Mouse (Mus musculus) layer of hippocampus, adult 9-11 months (tissue): ENCODE data around the gene Ppdpf.
A peak's percentile ranks its signal among the peaks of the same experiment; 100 is the strongest.

ENCODE experiments used
- DNase-seq: peaks from one replicate; pipeline ENCODE4 v3.0.0; 2022

The Ppdpf gene

DNA sequence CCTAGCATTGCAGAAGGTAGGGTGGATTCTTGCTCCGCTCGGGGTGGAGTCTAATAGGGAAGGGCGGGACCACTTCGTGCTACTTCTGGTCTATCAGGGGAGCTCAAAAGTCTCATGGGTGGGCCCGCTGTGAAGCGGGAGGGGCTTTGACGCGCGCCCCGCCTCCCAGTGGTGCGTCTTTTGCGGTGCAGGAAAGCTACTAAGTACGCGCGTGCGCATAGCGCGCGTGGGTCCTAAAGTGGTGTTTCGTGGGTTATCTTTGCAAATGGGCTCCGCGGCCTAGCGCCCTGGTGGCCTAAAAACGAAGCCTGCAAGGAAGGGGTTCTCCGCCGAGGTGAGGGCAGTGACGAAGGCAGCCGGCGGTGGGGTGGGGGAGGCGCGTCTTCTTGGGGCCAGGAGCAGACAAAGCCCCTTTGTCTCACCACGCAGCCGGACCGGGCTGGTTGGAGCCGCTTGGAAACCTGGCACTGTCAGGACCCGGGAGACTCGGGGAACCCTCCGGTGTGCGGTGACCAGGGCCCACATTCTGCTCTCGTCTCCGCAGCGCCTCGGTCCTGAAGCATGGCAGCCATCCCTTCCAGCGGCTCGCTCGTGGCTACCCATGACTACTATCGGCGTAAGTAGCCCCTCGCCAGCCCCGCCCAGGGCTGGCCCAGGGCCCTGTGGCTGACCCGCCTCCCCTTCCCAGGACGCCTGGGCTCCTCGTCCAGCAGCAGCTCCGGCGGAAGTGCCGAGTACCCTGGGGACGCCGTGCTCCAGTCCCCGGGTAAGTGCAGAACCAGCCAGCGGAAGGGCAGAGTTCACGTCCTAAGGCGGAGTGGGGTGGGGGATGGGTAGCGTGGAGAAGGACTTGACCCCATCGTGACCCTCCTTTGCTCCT is at the start of gene Ppdpf:
Ppdpf (plus strand) TSS at position 127 of the 880 bp plus-strand sequence.
- DNase-seq: peak; percentile 95

DNA sequence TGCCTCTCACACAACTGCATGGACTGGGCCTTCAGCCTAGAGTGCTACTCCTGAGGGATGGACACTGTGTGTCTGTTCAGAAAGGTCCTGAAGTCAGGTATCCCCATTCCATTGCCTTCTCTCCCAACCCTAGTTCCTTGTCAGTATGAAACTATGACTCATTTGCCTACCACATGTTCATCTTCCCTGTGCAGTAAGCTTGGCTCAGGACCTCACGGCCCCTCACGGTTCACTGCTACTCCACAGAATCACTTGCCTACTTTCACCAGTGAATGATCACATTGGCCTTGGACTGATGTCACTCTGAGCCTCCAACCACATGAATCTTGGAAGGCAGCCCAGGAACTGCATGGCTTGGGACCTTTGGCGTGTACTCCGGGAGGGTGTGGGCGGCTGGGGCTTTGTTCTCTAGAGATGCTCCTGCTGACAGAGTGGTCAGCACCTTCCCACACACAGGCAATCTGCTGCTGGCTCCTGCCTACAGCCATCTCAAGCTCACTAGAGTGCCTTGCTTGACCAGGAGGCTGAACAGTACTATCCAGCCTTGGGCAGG is 47.3 kb upstream of the Ppdpf start:
- no peak for DNase-seq

DNA sequence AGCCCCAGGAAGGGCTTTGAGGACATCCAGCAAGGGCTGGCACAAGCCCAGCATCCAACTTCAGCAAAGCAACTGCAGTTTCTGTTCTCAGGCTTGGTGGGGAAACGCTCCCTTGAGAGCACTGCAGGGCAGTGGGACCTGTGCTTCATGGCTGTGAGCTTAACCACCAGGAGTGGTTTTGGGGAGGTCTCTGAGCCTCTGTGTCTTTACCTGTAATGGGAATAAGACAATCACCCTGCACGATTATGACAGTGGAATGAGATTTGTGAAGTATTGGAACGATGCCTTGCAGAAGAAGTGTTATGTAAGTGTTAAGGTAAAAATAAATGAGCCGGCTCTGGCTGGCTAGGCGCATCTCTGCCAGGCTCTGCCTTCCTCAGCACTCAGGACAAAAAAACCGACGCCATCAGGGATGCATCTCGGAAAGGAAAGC is 44.3 kb upstream of the Ppdpf start:
- no peak for DNase-seq

DNA sequence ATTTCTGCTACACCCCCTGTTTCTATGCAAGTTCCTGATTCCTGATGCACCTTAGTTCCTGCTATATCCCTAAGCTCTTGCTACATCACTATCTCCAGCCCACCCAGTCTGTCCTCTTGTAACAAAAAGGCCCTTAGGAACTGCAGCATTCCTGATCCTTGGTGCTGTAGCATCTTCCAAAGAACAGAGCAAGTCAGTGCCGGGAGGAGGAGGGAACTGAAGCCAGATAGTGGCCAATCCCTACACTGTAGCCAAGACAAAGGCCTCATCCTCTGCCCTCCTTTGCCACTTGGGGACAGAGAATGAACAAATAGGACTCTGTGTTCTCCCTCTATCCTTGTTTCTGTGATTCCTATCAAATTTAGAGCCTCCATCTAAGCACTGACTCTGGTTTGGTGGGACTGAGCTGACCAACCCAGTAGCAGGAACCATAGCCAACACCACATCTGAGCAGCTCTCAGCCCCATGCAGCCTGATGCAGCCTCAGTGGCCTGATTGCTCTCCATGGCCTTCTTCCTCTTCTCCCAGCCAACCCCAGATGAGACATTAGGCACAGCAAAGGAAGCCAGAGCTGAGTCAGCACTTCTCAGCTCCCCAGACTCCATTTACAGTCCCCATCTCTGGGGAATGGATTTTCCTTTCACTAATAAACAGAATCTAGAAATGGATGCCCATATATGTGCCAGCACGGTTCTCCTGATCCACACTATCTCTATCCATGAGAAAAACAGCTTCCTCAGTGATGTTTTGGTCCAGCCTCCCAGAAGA is 43.4 kb upstream of the Ppdpf start:
- no peak for DNase-seq

DNA sequence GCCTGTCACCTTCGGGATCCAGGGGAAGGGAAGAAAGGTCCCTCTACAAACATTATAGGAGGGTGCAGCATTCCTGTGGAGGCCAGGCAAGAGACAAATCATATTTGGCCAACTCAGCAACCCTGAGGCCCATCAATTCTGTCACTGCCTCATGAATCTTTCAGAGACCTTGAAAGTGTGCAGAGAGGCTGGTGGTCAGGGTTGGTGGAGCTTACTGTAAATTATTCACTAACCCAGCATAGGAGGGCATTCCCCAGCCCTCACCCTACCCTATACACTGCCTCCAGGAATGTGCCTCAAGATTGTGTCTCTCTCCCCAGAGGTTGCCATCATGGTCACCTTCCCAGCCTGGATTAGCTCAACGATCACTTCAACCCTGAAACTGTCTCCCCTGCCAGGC is 42.4 kb upstream of the Ppdpf start:
- DNase-seq: no peak

DNA sequence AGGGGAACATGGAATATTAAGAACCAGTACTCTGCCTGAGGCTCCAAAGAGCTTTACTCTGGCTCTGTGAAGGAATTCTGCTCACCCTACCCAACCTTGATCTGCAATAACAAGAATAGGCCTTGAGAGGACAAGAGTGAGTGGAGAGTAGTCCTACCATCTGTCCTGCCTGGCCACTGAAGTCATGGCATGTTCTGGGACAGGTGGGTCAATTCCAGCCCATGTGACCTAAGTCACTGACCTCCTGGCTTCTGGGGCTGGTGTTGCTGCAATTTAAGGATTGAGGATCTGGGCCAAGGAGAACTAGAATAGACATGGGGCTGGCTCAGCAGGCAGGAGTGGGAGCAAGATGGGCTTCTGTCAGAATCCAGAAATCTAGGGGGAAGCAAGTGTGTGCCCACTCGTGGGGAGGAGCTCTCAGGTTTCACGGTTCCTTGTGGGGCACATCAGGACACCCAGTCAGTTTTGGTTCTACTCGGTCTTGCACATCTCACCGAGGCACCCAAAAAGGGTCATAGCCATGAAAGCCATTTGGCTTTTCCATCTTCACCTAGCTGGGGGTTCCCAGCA is 40.0 kb upstream of the Ppdpf start:
- DNase-seq: no peak

DNA sequence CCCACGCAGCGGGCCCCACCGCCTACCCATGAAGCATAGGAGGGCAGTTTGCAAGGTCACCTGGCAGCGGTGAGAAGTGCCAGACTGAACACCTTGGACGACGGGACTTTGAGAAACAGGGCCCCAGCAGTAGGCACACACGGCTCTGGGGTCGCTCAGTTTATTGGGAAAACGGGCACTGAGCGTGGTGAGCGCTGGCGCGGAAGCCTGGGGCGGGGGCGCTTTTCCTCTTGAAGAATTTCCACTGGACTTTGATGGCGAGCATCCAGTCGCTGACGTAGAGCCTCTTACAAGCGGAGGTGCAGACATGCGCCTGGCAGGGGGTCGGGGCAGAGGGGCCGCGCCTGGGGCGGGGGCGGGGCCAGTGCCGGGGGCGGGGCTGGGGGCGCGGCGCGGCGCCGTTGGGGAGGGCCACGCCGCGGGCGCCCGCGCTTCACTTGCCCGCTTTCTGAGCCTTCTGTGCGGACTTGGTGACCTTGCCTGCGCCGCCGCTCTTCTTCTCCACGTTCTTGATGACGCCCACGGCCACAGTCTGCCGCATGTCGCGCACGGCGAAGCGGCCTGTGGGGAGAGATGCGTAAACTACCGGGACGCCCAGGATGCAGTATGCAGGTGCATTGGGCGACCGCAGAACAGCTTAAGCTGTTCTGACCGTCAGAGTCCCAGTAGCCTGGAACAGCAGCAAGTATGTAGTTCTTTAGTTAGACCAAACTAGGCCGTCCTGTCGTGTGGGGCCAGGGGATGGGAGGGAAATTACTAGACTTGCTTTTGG is 39.3 kb upstream of the Ppdpf start:
- DNase-seq: no peak

DNA sequence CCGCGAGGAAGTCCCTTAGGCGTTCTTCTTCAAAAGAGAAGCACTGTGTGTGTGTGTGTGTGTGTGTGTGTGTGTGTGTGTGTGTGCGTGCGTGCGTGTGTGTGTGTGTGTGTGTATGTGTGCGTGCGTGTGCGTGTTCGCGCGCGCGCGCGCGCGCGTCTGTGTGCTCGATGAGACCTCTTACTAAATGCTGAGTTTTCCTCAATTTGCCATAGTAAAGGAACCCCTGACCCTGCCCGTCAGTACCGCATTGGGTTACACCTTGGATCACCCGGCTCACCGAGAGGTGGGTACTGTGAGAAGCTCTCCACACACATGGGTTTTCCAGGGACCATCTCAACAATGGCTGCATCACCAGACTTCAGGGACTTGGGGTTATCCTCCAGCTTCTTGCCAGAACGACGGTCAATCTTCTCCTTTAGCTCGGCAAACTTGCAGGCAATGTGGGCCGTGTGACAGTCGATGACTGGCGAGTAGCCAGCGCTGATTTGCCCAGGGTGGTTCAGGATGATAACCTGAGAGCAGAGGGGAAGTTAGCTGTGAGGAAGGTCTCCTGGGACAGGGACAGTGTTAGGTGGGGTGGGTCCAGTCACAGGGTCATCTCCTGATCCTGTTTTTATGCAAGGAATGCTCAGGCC is 38.6 kb upstream of the Ppdpf start:
- DNase-seq: no peak

DNA sequence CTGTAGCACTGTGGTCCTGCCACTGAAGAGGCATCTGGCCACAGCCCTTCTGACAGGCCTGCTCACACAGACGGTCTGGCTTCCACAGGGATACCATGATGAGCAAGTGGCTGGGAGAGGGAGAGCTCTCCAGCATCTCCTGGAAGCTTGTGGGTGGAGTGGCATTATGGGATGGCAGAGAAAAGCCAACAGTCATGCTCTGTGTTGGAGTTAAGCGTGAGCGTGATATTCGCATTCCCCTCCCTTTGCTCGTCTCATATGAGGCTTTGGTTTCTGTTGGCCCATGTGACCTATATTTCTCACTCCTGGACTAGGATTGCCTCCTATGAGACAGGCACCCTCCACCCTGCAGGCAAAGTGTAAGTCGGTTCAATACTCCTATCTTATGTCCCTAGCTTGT is 36.8 kb upstream of the Ppdpf start:
- DNase-seq: peak; percentile 74

DNA sequence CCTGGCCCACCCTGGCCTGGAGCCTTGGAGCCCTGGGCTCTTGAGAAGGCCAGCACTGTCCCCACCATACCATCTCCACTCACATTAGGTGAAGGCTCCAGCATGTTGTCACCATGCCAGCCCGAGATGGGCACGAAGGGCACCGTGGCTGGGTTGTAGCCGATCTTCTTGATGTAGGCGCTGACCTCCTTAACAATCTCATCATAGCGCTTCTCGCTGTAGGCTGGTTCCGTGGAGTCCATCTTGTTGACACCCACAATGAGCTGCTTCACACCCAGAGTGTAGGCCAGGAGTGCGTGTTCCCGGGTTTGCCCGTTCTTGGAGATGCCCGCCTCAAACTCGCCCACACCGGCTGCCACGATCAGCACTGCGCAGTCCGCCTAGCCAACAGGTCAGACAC is 34.3 kb upstream of the Ppdpf start:
- DNase-seq: no peak

DNA sequence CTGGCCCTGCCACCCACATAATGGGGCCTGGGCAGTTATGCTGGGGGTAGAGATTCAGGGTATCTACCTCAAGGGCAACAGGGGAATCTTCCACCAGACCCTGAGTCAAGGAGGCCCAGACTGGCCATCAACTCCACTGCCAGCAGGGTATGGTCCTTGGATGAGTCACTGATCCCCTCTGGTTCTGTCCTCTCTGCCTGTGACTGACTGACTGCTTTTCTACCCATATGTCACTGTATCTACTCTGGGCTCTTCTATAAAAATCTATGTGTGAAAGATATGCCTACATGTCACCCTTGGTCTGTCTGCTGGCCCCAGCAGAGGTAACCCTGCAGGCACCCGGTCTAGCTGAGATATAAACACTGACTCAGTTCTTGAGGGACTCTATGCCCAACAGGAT is 33.9 kb upstream of the Ppdpf start:
- DNase-seq: no peak

DNA sequence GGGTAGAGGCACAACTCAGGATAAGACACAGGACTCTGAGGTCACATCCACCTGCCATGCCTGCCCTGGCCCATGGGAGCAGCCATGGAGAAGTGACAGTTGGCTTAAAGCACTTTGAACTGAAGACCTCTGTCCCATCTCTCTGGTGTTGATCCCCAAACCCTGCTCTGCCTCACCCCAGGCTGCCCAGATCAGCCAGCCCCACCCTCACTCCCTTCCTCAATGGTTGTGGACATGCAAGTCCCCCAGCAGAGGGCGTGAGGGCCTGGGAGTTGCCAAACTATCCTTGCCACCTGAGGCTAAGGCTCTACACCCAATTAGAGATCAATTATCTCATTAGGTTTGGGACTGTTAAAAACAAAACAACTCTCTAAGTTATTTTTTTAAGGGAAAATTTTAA is 33.2 kb upstream of the Ppdpf start:
- DNase-seq: no peak

DNA sequence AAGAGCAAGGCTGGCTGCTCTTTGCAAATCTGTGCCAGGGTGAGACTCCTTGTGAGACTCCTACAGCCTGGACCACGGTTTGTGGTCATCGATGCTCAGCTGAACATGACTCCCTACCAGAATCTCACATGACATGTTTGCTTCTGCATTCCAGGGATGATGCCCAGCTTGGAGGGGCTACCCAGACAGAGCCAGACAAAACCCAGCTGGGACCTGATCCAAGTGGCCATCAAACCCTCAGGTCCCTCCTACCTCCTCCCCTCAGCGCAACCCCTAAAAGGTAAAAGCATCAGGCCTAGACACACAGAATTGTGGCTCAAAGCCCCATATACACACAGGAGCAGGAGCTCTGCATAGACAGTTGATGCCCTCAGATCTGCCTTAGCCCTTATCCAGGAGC is 32.7 kb upstream of the Ppdpf start:
- DNase-seq: no peak

DNA sequence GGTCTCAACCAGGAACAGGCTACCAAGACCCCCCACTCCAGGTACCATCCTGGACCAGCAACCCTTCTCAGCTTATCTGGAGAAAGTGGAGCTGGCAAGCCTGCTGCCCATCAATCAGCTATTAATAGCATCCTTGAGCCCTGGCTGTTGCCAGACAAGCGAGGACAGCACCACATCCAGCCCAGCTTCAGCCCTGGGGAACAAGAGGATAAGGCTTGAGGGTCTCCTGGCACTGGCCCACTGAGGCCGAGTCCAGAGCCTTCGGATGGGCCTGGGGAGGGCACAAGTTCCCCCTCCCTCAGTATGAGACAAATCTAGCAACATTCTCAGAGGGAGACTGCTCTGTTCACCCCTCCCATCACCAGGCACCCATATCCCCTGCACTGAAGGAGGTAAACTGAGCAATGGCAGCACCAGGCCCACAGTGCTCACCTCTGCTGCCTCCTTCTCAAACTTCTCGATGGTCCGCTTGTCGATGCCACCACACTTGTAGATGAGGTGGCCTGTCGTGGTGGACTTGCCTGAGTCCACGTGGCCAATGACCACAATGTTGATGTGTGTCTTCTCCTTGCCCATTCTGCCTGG is 32.1 kb upstream of the Ppdpf start:
- DNase-seq: no peak

DNA sequence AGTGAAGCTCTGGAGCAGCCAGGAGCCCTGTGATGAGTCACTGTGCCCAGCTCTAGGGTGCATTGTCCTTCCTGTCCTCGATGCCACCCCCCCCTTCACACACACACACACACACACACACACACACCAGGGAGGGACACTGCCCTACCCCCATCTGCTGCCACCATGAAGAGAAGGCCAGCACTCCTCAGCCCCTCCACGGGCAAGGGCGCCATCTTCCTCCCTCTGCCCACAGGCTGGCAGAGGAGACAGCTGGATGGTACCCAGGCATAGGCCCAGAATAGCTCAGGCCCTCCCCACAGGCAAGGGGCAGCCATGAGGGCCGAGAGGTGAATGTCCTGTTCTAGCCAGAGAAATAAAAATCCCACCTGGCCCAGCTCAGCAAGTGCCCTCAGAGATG is 31.2 kb upstream of the Ppdpf start:
- no peak for DNase-seq

DNA sequence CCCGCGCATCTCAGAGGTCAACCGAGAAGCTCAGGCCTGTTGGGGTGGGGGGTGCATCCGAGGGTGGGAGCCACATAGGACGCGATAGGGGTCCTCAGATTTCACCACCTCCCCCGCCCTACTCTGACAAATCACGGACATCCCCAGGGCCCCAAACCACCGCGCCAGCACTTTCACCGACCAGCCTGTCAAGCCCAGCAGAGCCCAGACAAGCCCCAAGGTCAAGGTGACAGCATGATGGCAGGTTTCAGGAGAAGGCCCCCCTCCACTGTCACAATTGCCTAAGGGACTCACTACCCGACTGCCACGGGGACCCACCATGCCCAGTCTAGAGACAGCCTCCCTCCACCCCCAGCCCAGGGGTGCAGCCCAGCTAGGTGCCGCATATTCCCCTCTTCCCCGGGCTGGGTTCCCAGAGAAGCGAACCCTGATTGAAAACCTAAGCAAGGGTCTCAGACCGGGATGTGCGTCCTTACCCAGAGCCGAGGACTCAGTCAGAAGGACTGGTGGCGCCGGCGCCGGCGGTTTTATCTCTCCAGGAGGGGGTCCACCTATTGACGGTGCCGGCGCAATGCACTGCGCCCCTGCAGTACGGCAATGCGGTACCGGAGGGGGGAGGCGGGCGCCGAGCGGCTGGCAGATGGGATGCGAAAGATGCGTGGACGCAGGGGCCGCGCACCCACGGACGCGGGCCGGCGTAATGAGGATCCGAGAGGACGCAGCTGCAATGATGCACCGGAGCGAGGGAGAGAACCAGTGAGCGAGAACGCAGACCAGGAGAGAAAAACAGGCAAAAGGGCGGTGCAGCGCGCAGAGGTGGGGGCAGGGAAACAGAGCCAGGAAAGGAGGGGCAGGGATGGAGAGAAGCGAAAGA is 30.6 kb upstream of the Ppdpf start, which contains the start of gene Eef1a2:
Eef1a2 (minus strand) TSS at position 767 of the 874 bp plus-strand sequence.
- DNase-seq: peak; percentile 82

DNA sequence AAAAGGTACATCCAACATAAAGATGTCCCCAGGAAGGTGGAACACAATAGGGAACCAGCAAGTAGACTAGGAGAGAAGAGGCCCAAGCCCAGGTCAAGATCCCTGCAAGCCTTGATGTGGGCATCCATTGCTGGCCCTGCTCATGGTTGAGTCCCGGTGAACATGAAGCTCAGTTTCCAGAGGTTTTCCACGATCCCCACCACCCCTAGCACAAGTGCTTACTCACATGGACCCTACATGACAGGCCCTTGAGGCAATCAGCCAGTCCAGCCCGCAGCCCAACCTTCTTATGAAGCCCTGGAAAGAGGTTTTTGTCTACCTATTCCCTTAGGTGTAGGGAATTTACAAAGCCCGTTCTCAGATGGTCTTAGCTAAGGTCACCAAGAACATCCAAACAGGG is 29.9 kb upstream of the Ppdpf start:
- no peak for DNase-seq

DNA sequence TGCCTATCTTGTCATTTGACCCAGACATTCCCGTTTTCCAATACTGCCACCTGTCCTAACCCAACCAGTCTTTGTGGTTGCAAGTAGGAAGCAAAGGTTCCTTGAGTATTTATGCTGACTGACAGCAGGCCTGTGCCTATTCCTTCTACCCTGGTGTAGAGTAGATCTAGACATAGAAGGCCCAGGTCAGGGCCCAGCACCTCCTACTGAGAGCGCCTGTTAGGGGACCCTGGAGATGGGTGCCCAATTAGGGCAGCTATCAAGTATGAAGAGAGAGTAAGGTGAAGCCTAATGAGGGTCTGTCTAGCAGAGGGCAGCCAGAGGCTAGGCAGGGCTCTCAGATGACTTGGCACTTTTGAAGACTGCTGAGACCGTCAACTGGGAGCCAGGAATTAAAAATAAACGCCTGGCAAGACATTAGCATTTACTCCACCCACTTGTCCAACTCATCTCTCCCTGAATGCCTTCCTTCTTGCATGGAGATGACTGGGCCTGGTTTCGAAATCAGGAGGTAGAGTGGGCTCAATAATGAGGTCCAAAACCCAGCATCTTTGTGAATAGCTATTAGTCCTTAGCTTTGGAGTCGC is 29.2 kb upstream of the Ppdpf start:
- no peak for DNase-seq

DNA sequence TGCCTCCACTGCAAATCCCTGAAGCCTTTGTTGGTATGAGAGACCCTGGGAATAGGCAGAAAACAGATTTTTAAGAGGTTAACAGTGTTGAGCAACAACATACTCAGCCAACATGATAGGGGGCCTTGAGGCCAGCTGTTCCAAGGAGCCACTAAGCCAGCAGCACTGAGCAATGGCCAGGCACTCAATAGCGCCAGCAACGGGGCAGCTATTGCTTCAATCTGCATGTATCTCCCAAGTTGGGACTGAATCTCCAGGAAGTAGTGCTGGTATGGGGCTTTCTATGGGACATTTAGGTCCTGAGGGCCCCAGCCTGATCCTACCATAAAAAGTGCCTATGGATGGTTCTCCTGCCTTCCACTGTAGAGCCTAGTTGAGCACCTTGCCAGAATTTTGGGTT is 28.6 kb upstream of the Ppdpf start:
- DNase-seq: no peak

DNA sequence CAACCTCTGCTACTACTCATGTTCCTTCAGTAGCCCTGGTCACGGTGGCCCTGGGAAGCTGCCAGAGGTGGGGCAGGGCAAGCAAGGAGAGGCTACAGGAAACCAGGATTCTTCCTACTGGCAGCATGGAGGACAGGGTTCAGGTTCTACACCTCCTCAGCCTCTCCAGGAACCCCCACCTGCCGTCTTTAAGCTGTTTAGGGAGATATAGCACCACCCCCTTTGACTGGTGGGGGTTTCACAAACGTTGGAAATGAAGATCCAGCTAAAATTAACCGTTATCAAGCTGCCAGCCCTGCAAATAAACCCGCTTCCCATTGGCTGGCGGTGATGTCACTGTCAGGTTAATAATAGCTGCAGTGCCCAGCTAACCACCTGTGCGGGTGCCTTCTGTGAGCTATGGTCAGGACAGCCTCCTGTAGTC is 27.9 kb upstream of the Ppdpf start:
- peak; percentile 87 for DNase-seq
